Mouse (Mus musculus) kidney, adult 8-10 months (tissue): Measurements from ENCODE around the gene Rasa3.

ENCODE experiments used
- DNase-seq, 2 experiments: peaks; one replicate each; pipeline ENCODE4 v3.0.0; 2022

The Rasa3 gene

DNA sequence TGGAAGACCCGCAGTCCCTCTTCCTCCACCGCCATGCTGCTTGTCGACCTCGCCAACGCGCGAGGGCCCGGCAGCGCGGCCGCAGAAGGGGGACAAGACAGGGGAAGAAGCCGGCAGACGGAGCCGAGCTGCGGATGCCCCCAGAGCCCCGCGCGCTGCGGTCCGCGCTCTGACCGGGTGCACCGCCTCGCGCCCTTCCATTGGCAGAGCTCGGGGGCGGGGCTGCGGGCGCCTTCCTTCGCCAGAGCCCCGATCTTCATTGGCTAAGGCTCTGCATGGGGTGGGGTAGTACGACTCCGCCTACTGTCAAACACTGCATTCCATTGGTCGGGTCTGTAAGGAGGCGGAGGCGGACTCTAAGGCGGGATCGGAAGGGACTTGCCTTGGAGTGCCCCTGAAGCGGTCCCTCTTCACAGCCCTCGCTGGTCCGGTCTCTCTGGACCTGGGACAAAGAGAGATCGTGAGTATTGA, at the start of gene Rasa3:
Rasa3 (minus strand) TSS at position 191 of the 471 bp plus-strand sequence.
- peak; percentile 95 to 96 for DNase-seq

GRCm38 (mm10) chr8:13725722-13726121, 48.3 kb upstream of the Rasa3 start:
- DNase-seq, result peak; percentile 11 to 52

- DNase-seq, result no peak
These were observed 41.6 kb upstream of the Rasa3 start for GRCm38 (mm10) chr8:13718980-13719379.

DNA sequence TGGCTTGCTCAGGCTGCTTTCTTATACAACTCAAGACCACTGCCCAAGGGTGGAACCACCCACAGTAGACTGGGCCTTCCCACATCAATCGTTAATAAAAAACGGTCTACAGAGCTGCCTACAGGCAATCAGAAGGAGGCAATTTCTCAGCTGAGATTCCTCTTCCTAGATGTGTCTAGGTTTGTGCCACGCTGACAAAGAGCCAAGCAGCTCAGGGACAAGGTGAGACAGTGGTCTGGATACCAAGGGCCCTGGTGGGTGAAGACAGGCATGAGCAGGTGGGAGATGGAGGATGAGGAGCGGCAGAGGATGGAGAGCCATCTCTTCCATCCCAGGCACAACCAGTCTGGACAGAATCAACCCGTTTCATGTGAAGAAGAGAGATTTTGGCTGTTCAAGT, 31.1 kb upstream of the Rasa3 start:
- DNase-seq, result no peak

- DNase-seq, result no peak
These were observed 29.5 kb upstream of the Rasa3 start for GRCm38 (mm10) chr8:13706918-13707317.

- DNase-seq, result no peak
These were observed 28.3 kb upstream of the Rasa3 start, which contains the start of gene Cfap97d2 for GRCm38 (mm10) chr8:13705668-13706067. Gene Cfap97d2, plus strand, starts transcription at chr8:13705889.

GRCm38 (mm10) chr8:13704301-13704700, 26.9 kb upstream of the Rasa3 start:
- DNase-seq, result no peak

- no peak for DNase-seq
These were observed 26.4 kb upstream of the Rasa3 start for GRCm38 (mm10) chr8:13703756-13704155.

GRCm38 (mm10) chr8:13702755-13703154, 25.4 kb upstream of the Rasa3 start:
- DNase-seq, result no peak

DNA sequence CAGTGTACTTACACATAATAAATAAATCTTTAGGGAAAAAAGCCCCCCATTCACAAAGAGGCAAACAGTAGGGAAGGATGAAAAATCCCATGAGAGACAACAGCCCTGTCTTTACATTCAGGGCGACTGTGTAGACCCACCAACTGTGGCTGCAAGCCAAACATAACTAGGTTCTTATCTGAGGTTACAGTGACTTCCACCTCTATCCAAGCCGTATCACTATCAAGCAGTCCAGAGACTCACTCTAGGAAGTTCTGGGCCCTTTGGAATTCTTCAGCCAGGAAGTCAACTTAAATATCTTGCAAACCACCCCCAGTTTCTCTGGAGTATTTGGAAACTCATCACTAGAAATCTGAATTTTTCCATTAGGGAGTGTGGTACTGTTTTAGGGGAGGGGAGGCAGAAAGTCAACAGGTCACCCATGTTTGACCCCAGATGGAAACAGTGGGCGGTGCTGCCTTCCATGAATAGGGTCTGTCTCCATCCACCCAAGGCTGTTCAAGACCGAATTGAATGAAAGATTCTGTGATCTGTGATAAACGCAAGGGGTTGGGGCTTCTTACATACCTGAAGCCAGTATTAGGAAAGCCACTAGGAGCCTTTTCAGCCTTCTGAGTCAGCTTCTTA, 22.0 kb upstream of the Rasa3 start:
- DNase-seq, result no peak

- DNase-seq, result no peak
These were observed 20.9 kb upstream of the Rasa3 start for GRCm38 (mm10) chr8:13698281-13698680.

- no peak for DNase-seq
These were observed 20.3 kb upstream of the Rasa3 start for GRCm38 (mm10) chr8:13697681-13698080.

DNA sequence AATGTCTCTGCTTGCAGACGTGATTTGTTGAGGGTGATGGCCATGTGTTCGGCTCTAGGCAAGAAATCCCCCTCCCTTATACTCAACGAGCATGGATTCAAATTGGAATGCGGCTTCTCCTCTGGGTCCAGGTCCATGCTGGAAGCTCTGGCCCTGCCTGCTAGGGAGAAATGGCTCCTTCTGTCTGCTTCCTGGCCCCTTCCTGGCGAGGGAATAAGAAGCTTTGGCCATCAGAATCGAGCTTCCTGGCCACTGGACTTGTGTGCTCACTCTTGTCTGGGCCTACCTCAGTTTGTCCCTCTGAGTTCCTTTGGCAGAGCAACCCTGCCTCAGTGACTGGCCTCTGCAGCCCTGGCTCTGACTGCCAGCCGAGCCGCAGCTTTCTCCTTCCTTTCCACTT, 19.8 kb upstream of the Rasa3 start:
- no peak for DNase-seq

DNA sequence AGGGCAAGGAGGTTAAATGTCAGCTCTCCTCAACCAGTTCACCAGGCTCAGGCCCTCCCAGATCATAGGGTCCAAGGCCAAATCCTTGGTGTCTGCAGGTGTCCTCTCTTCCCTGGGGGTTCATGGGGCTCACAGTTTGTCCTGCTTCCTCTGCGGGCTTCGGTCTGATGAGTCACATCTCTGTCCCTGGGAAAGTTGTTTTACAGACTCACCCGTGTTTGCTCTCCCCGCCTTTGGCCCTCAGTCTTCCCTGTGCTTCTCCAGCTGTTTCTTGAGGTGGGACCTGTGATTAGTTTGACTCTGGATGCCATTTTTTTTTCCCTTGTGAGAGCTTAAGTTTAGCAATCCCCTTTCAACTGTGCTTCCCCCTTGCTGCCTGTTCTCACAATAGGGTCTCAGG, 18.8 kb upstream of the Rasa3 start:
- DNase-seq, result no peak

DNA sequence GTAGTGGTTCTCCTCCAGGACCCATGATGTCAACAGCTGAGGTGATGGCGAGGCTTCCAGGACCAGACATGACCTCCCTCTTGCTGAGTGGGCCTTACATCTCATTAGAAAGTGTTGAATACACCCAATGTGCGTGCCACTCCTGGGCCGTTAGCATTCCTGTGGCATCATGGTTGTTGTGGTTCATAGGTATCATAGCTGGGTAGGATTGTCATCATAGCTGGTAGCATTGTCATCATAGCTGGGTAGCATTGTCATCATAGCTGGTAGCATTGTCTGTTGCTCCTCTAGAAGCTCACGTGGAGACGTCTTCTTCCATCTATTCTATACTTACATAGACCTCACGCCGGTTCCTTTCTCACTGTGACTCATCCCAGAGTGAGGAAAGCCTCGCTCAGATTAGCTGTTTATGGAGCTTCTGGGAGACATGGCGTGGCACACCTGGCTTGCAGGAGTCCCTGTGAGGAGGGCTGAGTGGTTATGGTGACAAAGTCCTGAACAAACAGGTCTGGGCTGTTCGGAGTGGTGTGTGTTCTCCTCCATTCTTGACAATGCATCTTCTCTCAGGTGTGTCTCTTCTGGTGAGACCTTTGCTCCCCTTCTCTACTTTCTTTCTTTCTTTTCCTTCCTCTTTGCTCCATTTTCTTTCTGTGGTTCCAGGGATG, 17.9 kb upstream of the Rasa3 start:
- no peak for DNase-seq

DNA sequence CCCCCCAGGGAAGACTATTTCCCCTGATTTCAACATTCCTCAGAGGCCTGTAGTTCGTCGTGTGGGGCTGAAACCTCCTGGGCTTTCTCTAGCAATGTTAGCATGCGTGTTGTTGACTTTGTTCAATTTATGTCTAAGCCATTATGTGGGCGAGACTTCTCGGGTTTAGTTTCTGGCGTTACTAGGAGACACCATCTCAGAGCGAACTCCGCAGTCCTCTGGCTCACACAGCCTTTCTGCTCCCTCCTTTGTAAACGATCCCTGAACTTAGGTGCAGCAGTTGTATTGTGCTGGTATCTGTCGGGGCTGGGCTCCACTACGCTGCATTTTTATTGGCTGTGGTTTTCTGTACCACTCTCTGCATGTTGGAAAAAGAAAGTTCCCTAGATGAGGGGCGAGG, 17.3 kb upstream of the Rasa3 start:
- DNase-seq, result no peak

GRCm38 (mm10) chr8:13692302-13693066, 15.1 kb upstream of the Rasa3 start:
- no peak for DNase-seq

GRCm38 (mm10) chr8:13689331-13689730, 11.9 kb upstream of the Rasa3 start:
- no peak for DNase-seq

DNA sequence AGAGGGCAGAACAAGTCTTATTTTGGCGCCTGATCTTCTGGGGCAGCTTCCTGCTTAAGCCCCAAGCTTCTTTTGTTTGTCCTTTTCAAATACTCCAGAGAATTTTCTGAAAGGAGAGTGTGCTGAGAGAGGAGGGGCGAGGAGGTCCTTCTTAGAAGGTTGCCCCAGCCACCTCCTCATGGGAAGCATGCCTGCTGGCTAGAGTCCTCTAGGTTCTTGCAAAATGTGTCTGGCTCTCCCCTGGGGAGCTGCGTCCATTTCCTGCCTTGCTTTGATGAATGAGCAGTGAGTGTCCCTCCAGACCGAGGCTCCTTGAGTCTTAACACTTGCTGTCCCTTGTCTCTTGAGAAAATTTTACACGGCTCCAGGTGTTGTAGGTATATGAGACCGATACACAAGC, 11.1 kb upstream of the Rasa3 start:
- peak in 1 of 2 experiments; percentile 31 for DNase-seq

GRCm38 (mm10) chr8:13687941-13688340, 10.5 kb upstream of the Rasa3 start:
- no peak for DNase-seq

- DNase-seq, result no peak
These were observed 9.8 kb upstream of the Rasa3 start for GRCm38 (mm10) chr8:13687101-13687717.

GRCm38 (mm10) chr8:13686426-13686825, 9.0 kb upstream of the Rasa3 start:
- no peak for DNase-seq

DNA sequence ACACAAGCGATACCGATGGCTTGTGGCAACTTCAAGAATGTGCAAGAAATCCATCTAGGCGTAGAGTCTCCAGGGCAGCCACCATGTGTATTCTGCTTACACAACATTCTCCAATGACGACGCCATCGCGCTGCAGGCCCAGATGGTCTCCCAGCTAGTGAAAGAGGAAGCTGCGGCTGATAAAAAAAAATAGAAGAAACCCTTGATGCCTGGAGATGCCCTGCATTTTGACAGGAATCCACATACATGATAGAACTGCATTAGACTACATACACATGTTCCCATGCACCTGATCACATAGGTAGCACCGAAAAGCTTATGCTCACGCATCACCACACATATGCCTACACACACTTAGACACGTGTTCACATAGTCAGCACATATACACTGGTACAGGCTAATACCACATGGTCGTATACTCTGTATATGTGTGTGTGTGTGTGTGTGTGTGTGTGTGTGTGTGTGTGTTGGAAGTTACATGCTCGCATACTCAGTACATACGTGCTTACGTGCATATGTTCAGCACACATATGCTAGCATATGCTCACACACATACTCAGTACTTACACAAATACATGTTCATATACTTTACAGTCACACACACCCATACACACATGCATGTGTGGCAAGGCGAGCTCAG, 8.4 kb upstream of the Rasa3 start:
- no peak for DNase-seq
